Mouse (Mus musculus) embryonic facial prominence, embryonic 15.5 days (tissue): ENCODE measurements around the gene Sel1l. TPM values are rescaled to one million over a fixed set of nuclear protein-coding genes. Genes with fewer than 3 reads are reported as not detected.
A peak's percentile ranks its signal among the peaks of the same experiment; 100 is the strongest.

Experiments used
- ATAC-seq: fragments of 200-750 bp; cut with Nextera tagmentation; 2 replicates; pipeline ENCODE4 v1.8.0; 2017; ENCODE audit warnings: low read depth, moderate TSS enrichment; ENCODE audit not compliant: insufficient number of reproducible peaks, low FRiP score, low TSS enrichment
- H3K27ac ChIP-seq: fragments of 300-500 bp; sonication (generic); replicated peaks from 2 replicates; pipeline ENCODE4 v1.5.1; 2015; ENCODE audit warnings: mild to moderate bottlenecking, inconsistent platforms
- H3K27me3 ChIP-seq: fragments of 300-500 bp; sonication (generic); 2 replicates; pipeline ENCODE4 v1.6.1; 2015; ENCODE audit warnings: inconsistent platforms
- H3K36me3 ChIP-seq: fragments of 300-500 bp; sonication (generic); 2 replicates; pipeline ENCODE4 v1.6.1; 2015; ENCODE audit warnings: mild to moderate bottlenecking, inconsistent platforms
- H3K4me1 ChIP-seq: fragments of 300-500 bp; sonication (generic); 2 replicates; pipeline ENCODE4 v1.6.1; 2015; ENCODE audit warnings: inconsistent platforms
- H3K4me2 ChIP-seq: fragments of 300-500 bp; sonication (generic); replicated peaks from 2 replicates; pipeline ENCODE4 v1.6.1; 2015; ENCODE audit warnings: mild to moderate bottlenecking, inconsistent platforms
- H3K4me3 ChIP-seq: fragments of 300-500 bp; sonication (generic); replicated peaks from 2 replicates; pipeline ENCODE4 v1.5.1; 2015; ENCODE audit warnings: mild to moderate bottlenecking, inconsistent platforms
- H3K9ac ChIP-seq: fragments of 300-500 bp; sonication (generic); 2 replicates; pipeline ENCODE4 v1.6.1; 2015; ENCODE audit warnings: inconsistent platforms
- H3K9me3 ChIP-seq: fragments of 300-500 bp; sonication (generic); replicated peaks from 2 replicates; pipeline ENCODE4 v1.6.1; 2016; ENCODE audit warnings: inconsistent platforms
- WGBS: fragments of 180-500 bp; shearing (Covaris S2); methylation state at CpG from one replicate; pipeline ENCODE4 v1.1.7; 2015; 5-methylcytosine and 5-hydroxymethylcytosine counted together
- polyA plus RNA-seq: library from polyadenylated mRNA; unstranded; fragments of >200 nt; fragmentation: Nextera tagmentation; extraction: Ambion mirVana; gene quantifications from 2 replicates; pipeline ENCODE4 v1.2.1, GENCODE M21; 2015

Sel1l gene
- polyA plus RNA-seq, 1 experiment from 2014 or later = 90.9 TPM

- no peak for ATAC-seq
- H3K36me3 ChIP-seq = peaks cover 16% of the 10 kb centered on the region
- H3K27ac ChIP-seq = no peak overlapping the region
- no peaks in the 10 kb centered on the region for H3K9me3 ChIP-seq
- H3K4me2 ChIP-seq = no peak overlapping the region
- 89% methylated on average over 9 of the region's 9 CpGs for WGBS
- H3K4me3 ChIP-seq = no peak overlapping the region
- peaks cover 14% of the 10 kb centered on the region for H3K4me1 ChIP-seq
- H3K27me3 ChIP-seq = no peaks in the 10 kb centered on the region
- no peak overlapping the region for H3K9ac ChIP-seq
These were observed 3.6 kb downstream of the Sel1l start for GRCm38 (mm10) chr12:91845393-91845792.

GRCm38 (mm10) chr12:91844542-91844941 is 4.4 kb downstream of the Sel1l start:
- Histone ChIP-seq H3K27me3 (no peaks in the 10 kb centered on the region), H3K9ac (no peak overlapping the region), H3K4me1 (peaks cover 14% of the 10 kb centered on the region), H3K9me3 (no peaks in the 10 kb centered on the region), H3K27ac (no peak overlapping the region), H3K4me2 (no peak overlapping the region), H3K4me3 (no peak overlapping the region), H3K36me3 (peaks cover 22% of the 10 kb centered on the region)
- 58% methylated on average over 4 of the region's 4 CpGs for WGBS
- no peak for ATAC-seq

GRCm38 (mm10) chr12:91843888-91844287 is 5.1 kb downstream of the Sel1l start:
- Histone ChIP-seq H3K9ac (no peak overlapping the region), H3K27ac (no peak overlapping the region), H3K4me1 (peaks cover 14% of the 10 kb centered on the region), H3K27me3 (no peaks in the 10 kb centered on the region), H3K4me3 (no peak overlapping the region), H3K36me3 (peaks cover 28% of the 10 kb centered on the region), H3K4me2 (no peak overlapping the region), H3K9me3 (no peaks in the 10 kb centered on the region)
- 92% methylated on average over 13 of the region's 13 CpGs for WGBS
- ATAC-seq = no peak

GRCm38 (mm10) chr12:91841714-91842113 is 7.2 kb downstream of the Sel1l start:
- no peak overlapping the region for H3K4me2 ChIP-seq
- H3K27me3 ChIP-seq = no peaks in the 10 kb centered on the region
- no peaks in the 10 kb centered on the region for H3K4me1 ChIP-seq
- H3K4me3 ChIP-seq = no peak overlapping the region
- H3K27ac ChIP-seq = no peak overlapping the region
- ATAC-seq = no peak
- peaks cover 50% of the 10 kb centered on the region for H3K36me3 ChIP-seq
- WGBS = 86% methylated on average over 6 of the region's 6 CpGs
- no peaks in the 10 kb centered on the region for H3K9me3 ChIP-seq
- H3K9ac ChIP-seq = no peak overlapping the region

GRCm38 (mm10) chr12:91838261-91838660 is 10.7 kb downstream of the Sel1l start:
- H3K4me1 ChIP-seq = no peaks in the 10 kb centered on the region
- no peak overlapping the region for H3K27ac ChIP-seq
- H3K9ac ChIP-seq = no peak overlapping the region
- no peak for ATAC-seq
- H3K4me2 ChIP-seq = no peak overlapping the region
- 69% methylated on average over 7 of the region's 7 CpGs for WGBS
- H3K27me3 ChIP-seq = no peaks in the 10 kb centered on the region
- peaks cover 63% of the 10 kb centered on the region for H3K36me3 ChIP-seq
- no peaks in the 10 kb centered on the region for H3K9me3 ChIP-seq
- no peak overlapping the region for H3K4me3 ChIP-seq

- Histone ChIP-seq H3K36me3 (peaks cover 69% of the 10 kb centered on the region), H3K4me2 (no peak overlapping the region), H3K4me3 (no peak overlapping the region), H3K27me3 (no peaks in the 10 kb centered on the region), H3K4me1 (no peaks in the 10 kb centered on the region), H3K9me3 (no peaks in the 10 kb centered on the region), H3K9ac (no peak overlapping the region), H3K27ac (no peak overlapping the region)
- no peak for ATAC-seq
- 81% methylated on average over 7 of the region's 7 CpGs for WGBS
These were observed 11.4 kb downstream of the Sel1l start for GRCm38 (mm10) chr12:91837401-91838065.

- Histone ChIP-seq H3K9me3 (no peaks in the 10 kb centered on the region), H3K27ac (no peak overlapping the region), H3K4me1 (no peaks in the 10 kb centered on the region), H3K9ac (no peak overlapping the region), H3K27me3 (no peaks in the 10 kb centered on the region), H3K36me3 (peaks cover 61% of the 10 kb centered on the region), H3K4me3 (no peak overlapping the region), H3K4me2 (no peak overlapping the region)
- WGBS = 45% methylated on average over 5 of the region's 5 CpGs
- ATAC-seq = no peak
These were observed 15.0 kb downstream of the Sel1l start for GRCm38 (mm10) chr12:91833939-91834333.

GRCm38 (mm10) chr12:91833237-91833938 is 15.6 kb downstream of the Sel1l start:
- WGBS = 87% methylated on average over 3 of the region's 3 CpGs
- Histone ChIP-seq H3K4me3 (no peak overlapping the region), H3K4me1 (no peaks in the 10 kb centered on the region), H3K36me3 (peaks cover 58% of the 10 kb centered on the region), H3K9me3 (no peaks in the 10 kb centered on the region), H3K27me3 (no peaks in the 10 kb centered on the region), H3K9ac (no peak overlapping the region), H3K27ac (no peak overlapping the region), H3K4me2 (no peak overlapping the region)
- no peak for ATAC-seq

GRCm38 (mm10) chr12:91831410-91831809 is 17.5 kb downstream of the Sel1l start:
- Histone ChIP-seq H3K36me3 (peaks cover 50% of the 10 kb centered on the region), H3K4me2 (no peak overlapping the region)
- no peak for ATAC-seq

GRCm38 (mm10) chr12:91820461-91820860 is 28.5 kb downstream of the Sel1l start:
- Histone ChIP-seq H3K4me3 (no peak overlapping the region), H3K27me3 (no peaks in the 10 kb centered on the region), H3K9me3 (no peaks in the 10 kb centered on the region), H3K36me3 (peaks cover 68% of the 10 kb centered on the region), H3K9ac (no peak overlapping the region), H3K4me2 (no peak overlapping the region), H3K4me1 (no peaks in the 10 kb centered on the region), H3K27ac (no peak overlapping the region)
- WGBS = 91% methylated on average over 12 of the region's 12 CpGs
- ATAC-seq = no peak

More at GRCm38 (mm10) chr12:91831410-91831809, 17.5 kb downstream of the Sel1l start:
- no peaks in the 10 kb centered on the region for H3K27me3 ChIP-seq
- WGBS = 92% methylated on average over 7 of the region's 7 CpGs
- no peak overlapping the region for H3K9ac ChIP-seq
- H3K9me3 ChIP-seq = no peaks in the 10 kb centered on the region
- H3K4me1 ChIP-seq = no peaks in the 10 kb centered on the region
- H3K27ac ChIP-seq = no peak overlapping the region
- no peak overlapping the region for H3K4me3 ChIP-seq

- 79% methylated on average over 4 of the region's 4 CpGs for WGBS
- no peak overlapping the region for H3K9ac ChIP-seq
- H3K27ac ChIP-seq = no peak overlapping the region
- H3K9me3 ChIP-seq = no peaks in the 10 kb centered on the region
- no peaks in the 10 kb centered on the region for H3K27me3 ChIP-seq
- peaks cover 68% of the 10 kb centered on the region for H3K36me3 ChIP-seq
- no peak overlapping the region for H3K4me3 ChIP-seq
- no peak overlapping the region for H3K4me2 ChIP-seq
- no peaks in the 10 kb centered on the region for H3K4me1 ChIP-seq
- no peak for ATAC-seq
These were observed 30.2 kb downstream of the Sel1l start for GRCm38 (mm10) chr12:91818726-91819125.

- Histone ChIP-seq H3K36me3 (peaks cover 72% of the 10 kb centered on the region), H3K27me3 (no peaks in the 10 kb centered on the region), H3K9ac (no peak overlapping the region), H3K4me3 (no peak overlapping the region), H3K4me1 (no peaks in the 10 kb centered on the region), H3K9me3 (no peaks in the 10 kb centered on the region), H3K27ac (no peak overlapping the region), H3K4me2 (no peak overlapping the region)
- ATAC-seq = peak; percentile 43; the same call in 1 of the 2 replicates
- WGBS = 26% methylated on average over 10 of the region's 10 CpGs
These were observed 33.0 kb downstream of the Sel1l start for GRCm38 (mm10) chr12:91815990-91816389.
